Mouse (Mus musculus): Measurements from ENCODE around the gene Gm30191. TPM values are rescaled to one million over a fixed set of nuclear protein-coding genes. Genes with fewer than 3 reads are reported as not detected.
A peak's percentile ranks its signal among the peaks of the same experiment; 100 is the strongest.
"Not testable (repeated sequence)": the region's sequence is repeated elsewhere in the genome, so short reads cannot be mapped to it uniquely, and the experiment has no call there.

Gene Gm30191
- polyA plus RNA-seq, 1 experiment from 2014 or later, result not detected

- Histone ChIP-seq H3K9ac (replicated peaks) (no peak within 1 kb of the TSS), H3K36me3 (no peaks in the 10 kb centered on the region), H3K27ac (replicated peaks) (no peak within 1 kb of the TSS), H3K4me2 (replicated peaks) (no peak within 1 kb of the TSS), H3K9me3 (no peaks in the 10 kb centered on the region), H3K27me3 (peaks cover 62% of the 10 kb centered on the region), H3K4me3 (0 out of 2 replicates have a peak within 1 kb of the TSS, but pooled peaks have one; percentile 8), H3K4me1 (peaks cover 34% of the 10 kb centered on the region)
- WGBS, result 2% methylated on average over 13 of the region's 13 CpGs
- no peak for ATAC-seq (replicated peaks)
Observed at GRCm38 (mm10) chr4:134253722-134254324, 7.1 kb downstream of the Gm30191 start, which contains the start of gene Grrp1. Gene Grrp1 (minus strand): TSS chr4:134254106.

- Histone ChIP-seq H3K27ac (replicated peaks) (no peak overlapping the region), H3K9me3 (no peaks in the 10 kb centered on the region), H3K4me3 (no peak overlapping the region), H3K4me2 (replicated peaks) (no peak overlapping the region), H3K4me1 (peaks cover 28% of the 10 kb centered on the region), H3K9ac (replicated peaks) (no peak overlapping the region), H3K36me3 (no peaks in the 10 kb centered on the region), H3K27me3 (peaks cover 52% of the 10 kb centered on the region)
- 30% methylated on average over 3 of the region's 3 CpGs for WGBS
- ATAC-seq (replicated peaks), result no peak
Observed at GRCm38 (mm10) chr4:134254835-134255234, 8.1 kb downstream of the Gm30191 start.

GRCm38 (mm10) chr4:134255854-134256253 lies 9.1 kb downstream of the Gm30191 start:
- Histone ChIP-seq H3K9ac (replicated peaks) (no peak overlapping the region), H3K27me3 (peaks cover 42% of the 10 kb centered on the region), H3K27ac (replicated peaks) (no peak overlapping the region), H3K4me3 (no peak overlapping the region), H3K36me3 (no peaks in the 10 kb centered on the region), H3K4me1 (peaks cover 18% of the 10 kb centered on the region), H3K4me2 (replicated peaks) (no peak overlapping the region), H3K9me3 (no peaks in the 10 kb centered on the region)
- no peak for ATAC-seq (replicated peaks)
- 26% methylated on average over 4 of the region's 4 CpGs for WGBS

- no peak overlapping the region for H3K4me3 ChIP-seq
- 17% methylated on average over 18 of the region's 19 CpGs for WGBS
Observed at GRCm38 (mm10) chr4:134256407-134257197, 9.9 kb downstream of the Gm30191 start.

GRCm38 (mm10) chr4:134257198-134258009 lies 10.7 kb downstream of the Gm30191 start:
- Histone ChIP-seq H3K4me1 (peaks cover 3% of the 10 kb centered on the region; the same call in 1 of the 2 replicates), H3K27me3 (peaks cover 28% of the 10 kb centered on the region), H3K27ac (replicated peaks) (no peak overlapping the region), H3K9me3 (no peaks in the 10 kb centered on the region), H3K9ac (replicated peaks) (no peak overlapping the region), H3K4me3 (no peak overlapping the region), H3K36me3 (no peaks in the 10 kb centered on the region), H3K4me2 (replicated peaks) (no peak overlapping the region)
- ATAC-seq (replicated peaks), result no peak
- 17% methylated on average over 11 of the region's 11 CpGs for WGBS

More at GRCm38 (mm10) chr4:134256407-134257197, 9.9 kb downstream of the Gm30191 start:
- no peak overlapping the region for H3K4me2 ChIP-seq (replicated peaks)
- ATAC-seq (replicated peaks), result no peak
- no peak overlapping the region for H3K9ac ChIP-seq (replicated peaks)
- peaks cover 36% of the 10 kb centered on the region for H3K27me3 ChIP-seq
- H3K27ac ChIP-seq (replicated peaks), result no peak overlapping the region
- peaks cover 11% of the 10 kb centered on the region for H3K4me1 ChIP-seq
- no peaks in the 10 kb centered on the region for H3K9me3 ChIP-seq
- H3K36me3 ChIP-seq, result no peaks in the 10 kb centered on the region

GRCm38 (mm10) chr4:134258354-134258753 lies 11.6 kb downstream of the Gm30191 start:
- no peak overlapping the region for H3K27ac ChIP-seq (replicated peaks)
- no peaks in the 10 kb centered on the region for H3K9me3 ChIP-seq
- no peaks in the 10 kb centered on the region for H3K36me3 ChIP-seq
- H3K4me3 ChIP-seq, result no peak overlapping the region
- 64% methylated on average over 11 of the region's 11 CpGs for WGBS
- H3K27me3 ChIP-seq, result peaks cover 19% of the 10 kb centered on the region
- no peak overlapping the region for H3K9ac ChIP-seq (replicated peaks)
- H3K4me1 ChIP-seq, result peaks cover 3% of the 10 kb centered on the region; the same call in 1 of the 2 replicates
- no peak overlapping the region for H3K4me2 ChIP-seq (replicated peaks)
- ATAC-seq (replicated peaks), result no peak

GRCm38 (mm10) chr4:134263191-134263590 lies 16.5 kb downstream of the Gm30191 start:
- WGBS, result 39% methylated on average over 6 of the region's 6 CpGs
- Histone ChIP-seq H3K27ac (replicated peaks) (no peak overlapping the region), H3K4me1 (no peaks in the 10 kb centered on the region), H3K9ac (replicated peaks) (no peak overlapping the region), H3K4me3 (no peak overlapping the region), H3K9me3 (no peaks in the 10 kb centered on the region), H3K36me3 (no peaks in the 10 kb centered on the region), H3K4me2 (replicated peaks) (no peak overlapping the region), H3K27me3 (no peaks in the 10 kb centered on the region)
- no peak for ATAC-seq (replicated peaks)

GRCm38 (mm10) chr4:134265860-134266585 lies 19.3 kb downstream of the Gm30191 start:
- Histone ChIP-seq H3K27me3 (no peaks in the 10 kb centered on the region), H3K4me3 (no peak overlapping the region), H3K36me3 (no peaks in the 10 kb centered on the region), H3K4me1 (no peaks in the 10 kb centered on the region), H3K27ac (replicated peaks) (no peak overlapping the region), H3K4me2 (replicated peaks) (no peak overlapping the region), H3K9ac (replicated peaks) (no peak overlapping the region), H3K9me3 (no peaks in the 10 kb centered on the region)
- WGBS, result 72% methylated on average over 9 of the region's 9 CpGs
- ATAC-seq (replicated peaks), result no peak

- H3K9ac ChIP-seq (replicated peaks), result no peak overlapping the region
- no peaks in the 10 kb centered on the region for H3K4me1 ChIP-seq
- no peaks in the 10 kb centered on the region for H3K27me3 ChIP-seq
- WGBS, result 87% methylated on average over 19 of the region's 19 CpGs
- H3K36me3 ChIP-seq, result no peaks in the 10 kb centered on the region
- no peak overlapping the region for H3K27ac ChIP-seq (replicated peaks)
- no peaks in the 10 kb centered on the region for H3K9me3 ChIP-seq
- no peak overlapping the region for H3K4me3 ChIP-seq
- ATAC-seq (replicated peaks), result no peak
- no peak overlapping the region for H3K4me2 ChIP-seq (replicated peaks)
Observed at GRCm38 (mm10) chr4:134268102-134268655, 21.4 kb downstream of the Gm30191 start.

- H3K4me1 ChIP-seq; H3K9me3 ChIP-seq; H3K4me3 ChIP-seq; H3K36me3 ChIP-seq; H3K4me2 ChIP-seq (replicated peaks); H3K27ac ChIP-seq (replicated peaks); H3K27me3 ChIP-seq; H3K9ac ChIP-seq (replicated peaks); ATAC-seq (replicated peaks): not testable (repeated sequence)
Observed at GRCm38 (mm10) chr4:134269622-134270021, 22.9 kb downstream of the Gm30191 start.

- Histone ChIP-seq H3K9ac (replicated peaks) (no peak overlapping the region), H3K4me3 (no peak overlapping the region), H3K36me3 (peaks cover 13% of the 10 kb centered on the region), H3K9me3 (no peaks in the 10 kb centered on the region), H3K27me3 (no peaks in the 10 kb centered on the region), H3K4me1 (no peaks in the 10 kb centered on the region), H3K4me2 (replicated peaks) (no peak overlapping the region), H3K27ac (replicated peaks) (no peak overlapping the region)
- ATAC-seq (replicated peaks), result no peak
- WGBS, result 82% methylated on average over 7 of the region's 7 CpGs
Observed at GRCm38 (mm10) chr4:134271979-134272378, 25.2 kb downstream of the Gm30191 start.
